Mouse (Mus musculus): ENCODE data around the gene Igbp1. TPM values are rescaled to one million over a fixed set of nuclear protein-coding genes. Genes with fewer than 3 reads are reported as not detected.
A peak's percentile ranks its signal among the peaks of the same experiment; 100 is the strongest.

Igbp1 gene
- 10 to 100 TPM; 30.5 to 36.0 TPM for total RNA-seq (2021)
- long read RNA-seq, experiment 1, transcript Igbp1-201 (6 exons, 1,518 nt), result major isoform, 20 of 38 reads
- long read RNA-seq, experiment 1, partial matches to known transcripts, result 18 of 38 reads
- long read RNA-seq, experiment 1, other reads (novel, unspliced or antisense), result 0 of 38 reads
- long read RNA-seq, experiment 2, transcript Igbp1-201 (6 exons, 1,518 nt), result major isoform, 24 of 41 reads
- long read RNA-seq, experiment 2, partial matches to known transcripts, result 16 of 41 reads
- long read RNA-seq, experiment 2, other reads (novel, unspliced or antisense), result 1 of 41 reads

GRCm38 (mm10) chrX:100494068-100494978 is at the start of gene Igbp1:
Gene Igbp1 (plus strand): TSS chrX:100494291.
- DNase-seq, result peak; percentile 79

- no peak for DNase-seq
These were observed 26.0 kb upstream of the Igbp1 start for GRCm38 (mm10) chrX:100468047-100468446.

DNA sequence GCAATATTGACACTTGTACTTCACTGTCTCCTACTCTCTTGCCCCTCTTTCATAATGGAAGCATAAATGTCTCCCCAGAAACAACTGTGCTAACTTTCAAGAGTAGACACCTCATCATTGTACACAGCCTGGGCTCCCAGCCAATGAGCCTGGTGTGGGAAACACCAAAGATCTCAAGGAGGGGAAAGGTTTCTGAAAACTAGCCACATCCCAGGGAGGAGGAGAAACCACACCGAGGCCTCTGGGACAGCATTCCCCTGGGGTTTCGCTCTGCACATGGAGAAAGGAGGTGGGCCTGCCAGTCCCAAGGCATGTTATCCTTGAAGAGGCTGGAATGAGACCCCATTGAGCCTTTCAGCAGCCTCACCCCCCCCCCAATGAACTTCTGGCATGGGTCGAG is 24.0 kb upstream of the Igbp1 start:
- no peak for DNase-seq

- DNase-seq, result no peak
These were observed 22.6 kb upstream of the Igbp1 start for GRCm38 (mm10) chrX:100471491-100471890.

- no peak for DNase-seq
These were observed 18.4 kb upstream of the Igbp1 start for GRCm38 (mm10) chrX:100475569-100476223.

- peak; percentile 47 for DNase-seq
These were observed 13.8 kb upstream of the Igbp1 start for GRCm38 (mm10) chrX:100480317-100480716.

DNA sequence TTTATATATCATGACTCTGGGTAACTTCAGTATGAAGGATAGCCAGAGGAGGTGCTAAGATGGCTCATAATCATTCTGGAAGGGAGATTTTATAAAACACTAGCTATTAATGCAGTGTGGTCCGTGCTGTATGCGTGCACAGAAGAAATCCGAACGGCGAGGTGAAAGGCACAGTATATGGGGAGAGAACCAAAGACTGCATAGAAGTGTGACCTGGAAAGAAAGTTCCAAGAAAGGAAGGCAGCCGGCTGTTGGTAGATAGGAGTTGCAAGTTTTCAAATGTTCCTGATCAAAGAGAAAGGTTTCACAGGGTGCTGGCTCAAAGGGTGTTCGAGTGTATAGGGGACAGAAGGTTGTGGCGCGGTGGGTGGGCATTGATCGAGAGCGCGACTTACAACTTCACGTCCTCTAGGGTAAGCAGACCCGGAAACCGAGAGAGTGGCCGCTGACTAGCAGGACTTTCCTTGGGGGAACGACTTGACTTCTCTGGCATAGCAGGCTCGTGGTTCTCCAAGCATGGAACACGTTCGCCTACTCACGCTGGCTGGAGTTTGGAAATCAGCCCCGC is 507 bp upstream of the Igbp1 start:
- no peak for DNase-seq

- DNase-seq, result no peak
These were observed 10.2 kb downstream of the Igbp1 start for GRCm38 (mm10) chrX:100504175-100504851.

DNA sequence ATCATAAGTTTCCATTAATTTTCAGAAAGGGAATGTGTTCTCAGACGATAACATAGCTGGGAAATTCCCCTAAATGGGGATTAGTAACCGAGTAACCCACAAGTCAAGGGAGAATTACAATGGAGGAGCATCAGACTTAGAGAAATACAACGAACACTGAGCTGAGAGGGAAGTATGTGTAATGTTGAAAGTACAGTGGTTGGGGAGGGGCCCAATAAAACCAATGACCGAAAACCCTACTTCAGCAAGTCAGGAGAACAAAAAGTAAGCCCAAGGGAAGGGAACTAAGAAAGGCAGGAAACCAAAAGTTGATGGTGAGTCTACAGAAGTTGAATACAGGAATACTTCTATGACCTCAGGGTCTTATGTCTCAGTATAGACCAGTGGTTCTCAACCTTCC is 14.1 kb downstream of the Igbp1 start:
- no peak for DNase-seq

- no peak for DNase-seq
These were observed 15.8 kb downstream of the Igbp1 start for GRCm38 (mm10) chrX:100509921-100510320.

- no peak for DNase-seq
These were observed 22.6 kb downstream of the Igbp1 start for GRCm38 (mm10) chrX:100516683-100517082.

- DNase-seq, result no peak
These were observed 23.5 kb downstream of the Igbp1 start for GRCm38 (mm10) chrX:100517626-100518025.

GRCm38 (mm10) chrX:100518532-100518931 is 24.4 kb downstream of the Igbp1 start:
- no peak for DNase-seq

GRCm38 (mm10) chrX:100524471-100524870 is 30.4 kb downstream of the Igbp1 start, which contains the start of gene Dgat2l6:
Gene Dgat2l6 (plus strand): TSS chrX:100524838.
- DNase-seq, result no peak

DNA sequence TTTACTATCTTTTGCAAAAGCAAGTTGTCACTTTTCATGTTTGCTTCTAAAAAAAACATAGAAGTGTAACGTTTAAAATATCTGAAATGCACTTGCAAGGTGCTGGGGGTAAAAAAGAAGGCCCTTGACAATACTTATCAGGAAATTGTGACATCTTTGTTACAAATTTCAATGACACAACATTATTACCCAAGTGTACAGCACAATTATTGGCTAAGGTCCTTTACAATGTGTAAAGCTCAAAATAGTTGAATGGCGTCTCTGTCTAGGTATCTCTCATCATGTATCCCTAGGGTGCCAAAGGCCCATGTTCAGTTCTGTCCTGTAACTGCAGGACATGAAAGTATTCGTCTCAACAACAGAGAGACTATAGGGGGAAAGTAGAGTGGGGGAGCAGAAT is 61.9 kb downstream of the Igbp1 start:
- no peak for DNase-seq

GRCm38 (mm10) chrX:100565696-100566095 is 71.6 kb downstream of the Igbp1 start:
- DNase-seq, result no peak

Other genes with a start within 250 kb of the Igbp1 start
- not detected for gene Otud6a, start 65.3 kb upstream of the Igbp1 start, total RNA-seq (2021)
- under 1 TPM in 1 of 2 experiments, not detected in 1; 0.13 TPM for gene Awat2, start 51.6 kb upstream of the Igbp1 start, total RNA-seq (2021)
- gene Dgat2l6, start 30.5 kb downstream of the Igbp1 start, total RNA-seq (2021), result under 1 TPM; 0.11 to 0.20 TPM
- not detected for gene Awat1, start 78.0 kb downstream of the Igbp1 start, total RNA-seq (2021)
- gene P2ry4, start 100.6 kb downstream of the Igbp1 start, total RNA-seq (2021), result not detected
- gene Arr3, start 111.2 kb downstream of the Igbp1 start, total RNA-seq (2021), result not detected
- gene Kif4, start 131.4 kb downstream of the Igbp1 start, total RNA-seq (2021), result under 1 TPM; 0.15 to 0.46 TPM
- gene Pdzd11, start 132.3 kb downstream of the Igbp1 start, total RNA-seq (2021), result 10 to 100 TPM; 16.6 to 16.7 TPM
- gene Gdpd2, start 235.6 kb downstream of the Igbp1 start, total RNA-seq (2021), result not detected